Mouse (Mus musculus) C2C12 (cell line): ENCODE data around the gene Rnf220.

Experiments used
- CTCF ChIP-seq: IDR thresholded peaks from one replicate; pipeline ENCODE4 v1.5.1; 2011; ENCODE audit not compliant: control insufficient read depth, insufficient read depth, insufficient read length
- MAX ChIP-seq: IDR thresholded peaks from one replicate; pipeline ENCODE4 v1.6.1; 2011; ENCODE audit warnings: mild to moderate bottlenecking, control low read depth
- USF1 ChIP-seq: IDR thresholded peaks from one replicate; pipeline ENCODE4 v1.6.1; 2011; ENCODE audit warnings: low read depth, mild to moderate bottlenecking, control low read depth, moderate library complexity

- no peak for TF ChIP-seq CTCF
- no peak for TF ChIP-seq MAX
- no peak for TF ChIP-seq USF1
Observed at GRCm38 (mm10) chr4:117339796-117340195, 157.1 kb downstream of the Rnf220 start.
